Mouse (Mus musculus) limb, embryonic 14.5 days (tissue): ENCODE results near the gene Rpl31. TPM values are rescaled to one million over a fixed set of nuclear protein-coding genes. Genes with fewer than 3 reads are reported as not detected.

Source experiments
- ATAC-seq: fragments of 200-750 bp; cut with Nextera tagmentation; 2 replicates; pipeline ENCODE4 v1.8.0; 2017; ENCODE audit warnings: low read depth, moderate number of reproducible peaks, moderate TSS enrichment; ENCODE audit not compliant: low FRiP score
- DNase-seq: peaks from one replicate; pipeline ENCODE4 v3.0.0-alpha.2; 2015; ENCODE audit warnings: low spot score
- H3K27ac ChIP-seq: fragments of 300-500 bp; sonication (generic); replicated peaks from 2 replicates; pipeline ENCODE4 v1.5.1; 2014; ENCODE audit warnings: low read depth, mild to moderate bottlenecking, low read length, moderate library complexity, mixed read lengths
- H3K27me3 ChIP-seq: fragments of 300-500 bp; sonication (generic); 2 replicates; pipeline ENCODE4 v1.6.1; 2014; ENCODE audit warnings: low read length, mixed read lengths; ENCODE audit not compliant: control insufficient read depth, insufficient read depth
- H3K36me3 ChIP-seq: fragments of 300-500 bp; sonication (generic); 2 replicates; pipeline ENCODE4 v1.6.1; 2014; ENCODE audit warnings: mild to moderate bottlenecking, low read length, moderate library complexity, mixed read lengths; ENCODE audit not compliant: control insufficient read depth, insufficient read depth
- H3K4me1 ChIP-seq: fragments of 300-500 bp; sonication (generic); 2 replicates; pipeline ENCODE4 v1.6.1; 2014; ENCODE audit warnings: antibody characterized with exemption, low read length, mixed read lengths; ENCODE audit not compliant: control insufficient read depth, insufficient read depth
- H3K4me2 ChIP-seq: fragments of 300-500 bp; sonication (generic); replicated peaks from 2 replicates; pipeline ENCODE4 v1.6.1; 2014; ENCODE audit warnings: low read depth, mild to moderate bottlenecking, low read length, moderate library complexity; ENCODE audit not compliant: severe bottlenecking
- H3K4me3 ChIP-seq: fragments of 300-500 bp; sonication (generic); replicated peaks from 2 replicates; pipeline ENCODE4 v1.5.1; 2014; ENCODE audit warnings: low read length
- H3K9ac ChIP-seq: fragments of 300-500 bp; sonication (generic); 2 replicates; pipeline ENCODE4 v1.6.1; 2014; ENCODE audit warnings: mild to moderate bottlenecking, low read depth, low read length, moderate library complexity; ENCODE audit not compliant: severe bottlenecking
- H3K9me3 ChIP-seq: fragments of 300-500 bp; sonication (generic); 2 replicates; pipeline ENCODE4 v1.6.1; 2016; ENCODE audit warnings: low read length; ENCODE audit not compliant: control insufficient read depth
- POLR2A ChIP-seq: fragments of 200-500 bp; IDR thresholded peaks from 2 replicates; pipeline ENCODE4 v1.8.0; 2012; ENCODE audit warnings: inconsistent platforms, mild to moderate bottlenecking, moderate library complexity, borderline replicate concordance; ENCODE audit not compliant: insufficient read depth, insufficient read length; ENCODE audit errors: extremely low read depth
- WGBS: fragments of 180-500 bp; shearing (Covaris S2); extraction: QIAGEN DNeasy Blood & Tissue Kit; methylation state at CpG from one replicate; pipeline ENCODE4 v1.1.7; 2014; 5-methylcytosine and 5-hydroxymethylcytosine counted together
- polyA plus RNA-seq, 2 experiments: library from polyadenylated mRNA; depleted of rRNA in 1 of 2; stranded (reverse) in 1 of 2; unstranded in 1 of 2; fragments of >200 nt; fragmentation: Nextera tagmentation in 1 of 2; extraction: Ambion mirVana in 1 of 2; gene quantifications; 2 replicates each; pipeline versions ENCODE4 v1.2.1 to v1.2.3; 2012 to 2014

Rpl31 gene
- polyA plus RNA-seq, 2 experiments, result 802 to 2,613 TPM

- Histone ChIP-seq H3K27me3 (no peaks in the 10 kb centered on the region), H3K4me1 (peaks cover 11% of the 10 kb centered on the region), H3K9me3 (no peaks in the 10 kb centered on the region), H3K4me3 (no peak overlapping the region), H3K9ac (no peak overlapping the region), H3K36me3 (peaks cover 18% of the 10 kb centered on the region), H3K27ac (no peak overlapping the region), H3K4me2 (no peak overlapping the region)
- no peak for ATAC-seq
- no peak for DNase-seq
- WGBS, result 57% methylated on average over 1 of the region's 1 CpGs
- no peak for TF ChIP-seq POLR2A
Measured at GRCm38 (mm10) chr1:39365562-39365961, 2.1 kb upstream of the Rpl31 start.

GRCm38 (mm10) chr1:39367045-39367444 lies 597 bp upstream of the Rpl31 start:
- Histone ChIP-seq H3K4me3 (peak overlapping the region; percentile 78), H3K4me2 (peak overlapping the region; percentile 54), H3K27ac (0 out of 2 replicates have a peak overlapping the region, but pooled peaks have one; percentile 0), H3K9me3 (no peaks in the 10 kb centered on the region), H3K36me3 (peaks cover 32% of the 10 kb centered on the region), H3K27me3 (no peaks in the 10 kb centered on the region), H3K9ac (peak overlapping the region; percentile 57), H3K4me1 (peaks cover 11% of the 10 kb centered on the region)
- no peak for TF ChIP-seq POLR2A
- DNase-seq (no peak), ATAC-seq (no peak)
- 30% methylated on average over 6 of the region's 6 CpGs for WGBS

- Histone ChIP-seq H3K4me2 (peak overlapping the region; percentile 80), H3K9ac (peak overlapping the region; percentile 97), H3K27me3 (no peaks in the 10 kb centered on the region), H3K27ac (peak overlapping the region; percentile 86), H3K4me3 (peak overlapping the region; percentile 78), H3K9me3 (no peaks in the 10 kb centered on the region), H3K4me1 (peaks cover 11% of the 10 kb centered on the region), H3K36me3 (peaks cover 45% of the 10 kb centered on the region)
- DNase-seq (no peak), ATAC-seq (peak; percentile 16)
- WGBS, result under 1% methylated on average over 34 of the region's 34 CpGs
- TF ChIP-seq POLR2A, result no peak
Measured at GRCm38 (mm10) chr1:39368267-39368841, 712 bp downstream of the Rpl31 start.

- Histone ChIP-seq H3K9me3 (no peaks in the 10 kb centered on the region), H3K4me3 (no peak overlapping the region), H3K4me1 (peaks cover 11% of the 10 kb centered on the region), H3K27ac (no peak overlapping the region), H3K27me3 (no peaks in the 10 kb centered on the region), H3K9ac (no peak overlapping the region), H3K4me2 (no peak overlapping the region), H3K36me3 (peaks cover 60% of the 10 kb centered on the region)
- WGBS, result 89% methylated on average over 6 of the region's 6 CpGs
- ATAC-seq (no peak), DNase-seq (no peak)
- no peak for TF ChIP-seq POLR2A
Measured at GRCm38 (mm10) chr1:39370431-39370830, 2.8 kb downstream of the Rpl31 start.

- Histone ChIP-seq H3K9me3 (no peaks in the 10 kb centered on the region), H3K36me3 (peaks cover 60% of the 10 kb centered on the region), H3K27me3 (no peaks in the 10 kb centered on the region), H3K27ac (no peak overlapping the region), H3K4me3 (no peak overlapping the region), H3K4me1 (peaks cover 8% of the 10 kb centered on the region), H3K4me2 (no peak overlapping the region), H3K9ac (no peak overlapping the region)
- no peak for ATAC-seq
- TF ChIP-seq POLR2A, result no peak
- no peak for DNase-seq
- WGBS, result 87% methylated on average over 8 of the region's 8 CpGs
Measured at GRCm38 (mm10) chr1:39372220-39372843, 4.7 kb downstream of the Rpl31 start.
